Mouse (Mus musculus) lung, postnatal 0 days (tissue): ENCODE data around the gene Tcn2.

ENCODE experiments used
- CTCF ChIP-seq: IDR thresholded peaks from 2 replicates; pipeline ENCODE4 v1.5.1; 2016; ENCODE audit warnings: antibody characterized with exemption, mild to moderate bottlenecking
- EP300 ChIP-seq: IDR thresholded peaks from 2 replicates; pipeline ENCODE4 v1.6.1; 2016; ENCODE audit warnings: antibody characterized with exemption, mild to moderate bottlenecking, control low read depth

GRCm38 (mm10) chr11:3970361-3970760 is 38.4 kb upstream of the Tcn2 start:
- TF ChIP-seq CTCF (no peak), EP300 (no peak)
